Mouse (Mus musculus) neural tube, embryonic 10.5 days (tissue): ENCODE measurements at regions not wholly inside any gene's neighbourhood (a gene's known extent, or its start where the extent isn't known, plus 50 kb on each side); places are given as distances from the start of the nearest gene placed in this dataset.

Experiments used
- DNase-seq: peaks from one replicate; pipeline ENCODE4 v3.0.0-alpha.2; 2017; ENCODE audit warnings: low spot score; ENCODE audit errors: extremely low spot score

GRCm38 (mm10) chr3:105223671-105224070 lies 157.0 kb downstream of the 4930564D02Rik start:
- DNase-seq, result no peak

- DNase-seq, result no peak
Measured at GRCm38 (mm10) chr3:105227551-105227950, 160.9 kb downstream of the 4930564D02Rik start.

- DNase-seq, result no peak
Measured at GRCm38 (mm10) chr3:105228401-105228800, 161.8 kb downstream of the 4930564D02Rik start.

- no peak for DNase-seq
Measured at GRCm38 (mm10) chr3:105241048-105241447, 174.4 kb downstream of the 4930564D02Rik start.

GRCm38 (mm10) chr3:105257096-105257495 lies 190.5 kb downstream of the 4930564D02Rik start:
- no peak for DNase-seq

- DNase-seq, result peak; percentile 64
Measured at GRCm38 (mm10) chr3:105275241-105275640, 176.9 kb upstream of the Kcnd3 start.

GRCm38 (mm10) chr3:105280971-105281370 lies 171.2 kb upstream of the Kcnd3 start:
- DNase-seq, result no peak

- DNase-seq, result no peak
Measured at GRCm38 (mm10) chr3:105281686-105282085, 170.4 kb upstream of the Kcnd3 start.

- DNase-seq, result no peak
Measured at GRCm38 (mm10) chr3:105298273-105298672, 153.9 kb upstream of the Kcnd3 start.

- no peak for DNase-seq
Measured at GRCm38 (mm10) chr3:105300693-105301548, 151.2 kb upstream of the Kcnd3 start.

GRCm38 (mm10) chr3:105307676-105308075 lies 144.5 kb upstream of the Kcnd3 start:
- no peak for DNase-seq

GRCm38 (mm10) chr3:105309020-105309419 lies 143.1 kb upstream of the Kcnd3 start:
- DNase-seq, result no peak

- DNase-seq, result no peak
Measured at GRCm38 (mm10) chr3:105353268-105353667, 98.9 kb upstream of the Kcnd3 start.

GRCm38 (mm10) chr3:105354123-105354931 lies 97.8 kb upstream of the Kcnd3 start:
- DNase-seq, result no peak

GRCm38 (mm10) chr3:105357511-105357910 lies 94.6 kb upstream of the Kcnd3 start:
- DNase-seq, result no peak

GRCm38 (mm10) chr3:105359636-105360035 lies 92.5 kb upstream of the Kcnd3 start:
- DNase-seq, result peak; percentile 18

- DNase-seq, result no peak
Measured at GRCm38 (mm10) chr3:105364685-105365084, 87.4 kb upstream of the Kcnd3 start.

GRCm38 (mm10) chr3:105366806-105367205 lies 85.3 kb upstream of the Kcnd3 start:
- DNase-seq, result no peak

- DNase-seq, result no peak
Measured at GRCm38 (mm10) chr3:105367972-105368371, 84.2 kb upstream of the Kcnd3 start.

- DNase-seq, result no peak
Measured at GRCm38 (mm10) chr3:105372371-105372828, 79.7 kb upstream of the Kcnd3 start.

GRCm38 (mm10) chr3:105374306-105374705 lies 77.8 kb upstream of the Kcnd3 start:
- no peak for DNase-seq

GRCm38 (mm10) chr3:105374836-105375235 lies 77.3 kb upstream of the Kcnd3 start:
- no peak for DNase-seq
